Mouse (Mus musculus) heart, postnatal 0 days (tissue): ENCODE data around the gene Grrp1. TPM values are rescaled to one million over a fixed set of nuclear protein-coding genes. Genes with fewer than 3 reads are reported as not detected.
A peak's percentile ranks its signal among the peaks of the same experiment; 100 is the strongest.

Source experiments
- ATAC-seq: fragments of 200-750 bp; cut with Nextera tagmentation; 2 replicates; pipeline ENCODE4 v1.8.0; 2017; ENCODE audit warnings: low read depth, moderate number of reproducible peaks, moderate library complexity; ENCODE audit not compliant: insufficient read depth
- DNase-seq: peaks from one replicate; pipeline ENCODE4 v3.0.0-alpha.2; 2016; ENCODE audit warnings: low spot score
- H3K27ac ChIP-seq: fragments of 300-500 bp; sonication (generic); 2 replicates; pipeline ENCODE4 v1.5.1; 2014; ENCODE audit warnings: low read depth, mild to moderate bottlenecking
- H3K27me3 ChIP-seq: fragments of 300-500 bp; sonication (generic); 2 replicates; pipeline ENCODE4 v1.6.1; 2014; ENCODE audit warnings: low read length, mixed read lengths; ENCODE audit not compliant: control insufficient read depth, insufficient read depth
- H3K36me3 ChIP-seq: fragments of 300-500 bp; sonication (generic); replicated peaks from 2 replicates; pipeline ENCODE4 v1.6.1; 2014; ENCODE audit warnings: low read length, mixed read lengths; ENCODE audit not compliant: control insufficient read depth, insufficient read depth
- H3K4me1 ChIP-seq: fragments of 300-500 bp; sonication (generic); 2 replicates; pipeline ENCODE4 v1.6.1; 2014; ENCODE audit warnings: antibody characterized with exemption; ENCODE audit not compliant: control insufficient read depth, insufficient read depth
- H3K4me2 ChIP-seq: fragments of 300-500 bp; sonication (generic); 2 replicates; pipeline ENCODE4 v1.6.1; 2014; ENCODE audit warnings: low read depth, mild to moderate bottlenecking, low read length, moderate library complexity
- H3K4me3 ChIP-seq: fragments of 300-500 bp; sonication (generic); 2 replicates; pipeline ENCODE4 v1.5.1; 2014; ENCODE audit warnings: low read depth, low read length
- H3K9ac ChIP-seq: fragments of 300-500 bp; sonication (generic); replicated peaks from 2 replicates; pipeline ENCODE4 v1.6.1; 2014; ENCODE audit warnings: low read depth, low read length, mixed read lengths
- H3K9me3 ChIP-seq: fragments of 300-500 bp; sonication (generic); replicated peaks from 2 replicates; pipeline ENCODE4 v1.6.1; 2016; ENCODE audit warnings: low read length; ENCODE audit not compliant: control insufficient read depth
- CTCF ChIP-seq: IDR thresholded peaks from 2 replicates; pipeline ENCODE4 v1.5.1; 2016; ENCODE audit warnings: antibody characterized with exemption, control low read depth, low read depth
- EP300 ChIP-seq: IDR thresholded peaks from 2 replicates; pipeline ENCODE4 v1.6.1; 2016; ENCODE audit warnings: antibody characterized with exemption, low read depth
- WGBS: fragments of 180-500 bp; shearing (Covaris S2); extraction: QIAGEN DNeasy Blood & Tissue Kit; methylation state at CpG from one replicate; pipeline ENCODE4 v1.1.7; 2014; 5-methylcytosine and 5-hydroxymethylcytosine counted together
- polyA plus RNA-seq: library from polyadenylated mRNA; unstranded; fragments of >200 nt; fragmentation: Nextera tagmentation; extraction: Ambion mirVana; gene quantifications from 2 replicates; pipeline ENCODE4 v1.2.1, GENCODE M21; 2015
- total RNA-seq: library from RNA; depleted of rRNA; stranded (reverse); fragments of >200 nt; gene quantifications from 2 replicates; pipeline ENCODE4 v1.2.3, GENCODE M21; 2014; ENCODE audit warnings: low replicate concordance

The Grrp1 gene
- total and polyA plus RNA-seq, 2 experiments from 2014 or later, result 6.0 to 26.1 TPM

GRCm38 (mm10) chr4:134265860-134266585, 12.1 kb upstream of the Grrp1 start:
- ATAC-seq, result no peak
- no peaks in the 10 kb centered on the region for H3K27me3 ChIP-seq
- no peaks in the 10 kb centered on the region for H3K4me1 ChIP-seq
- no peak overlapping the region for H3K9ac ChIP-seq
- H3K4me3 ChIP-seq, result no peak overlapping the region
- WGBS, result 57% methylated on average over 9 of the region's 9 CpGs
- H3K27ac ChIP-seq, result no peak overlapping the region
- no peak for DNase-seq
- H3K4me2 ChIP-seq, result no peak overlapping the region
- TF ChIP-seq EP300 (no peak), CTCF (no peak)
- no peaks in the 10 kb centered on the region for H3K36me3 ChIP-seq
- H3K9me3 ChIP-seq, result no peaks in the 10 kb centered on the region

DNA sequence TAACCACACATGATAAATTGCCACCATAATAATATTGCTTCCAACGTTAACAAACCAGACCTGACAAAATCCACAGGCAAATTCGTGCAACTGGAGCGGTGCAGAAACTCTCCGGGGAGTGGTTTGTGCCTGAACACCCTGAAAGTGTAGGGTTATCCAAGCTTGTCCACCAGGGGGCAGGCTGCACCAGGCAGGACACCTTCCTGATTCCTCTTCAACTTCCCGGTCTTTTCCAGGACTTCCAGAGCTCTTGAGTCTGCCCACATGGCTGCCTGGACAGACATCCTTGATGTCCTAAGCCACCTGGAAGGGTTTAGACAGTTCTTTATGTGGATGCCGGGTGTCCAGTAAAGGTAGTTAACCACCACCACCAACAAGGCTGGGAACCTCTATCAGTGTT, 9.3 kb upstream of the Grrp1 start:
- ATAC-seq, result no peak
- TF ChIP-seq CTCF (peak; percentile 68), EP300 (no peak)

DNA sequence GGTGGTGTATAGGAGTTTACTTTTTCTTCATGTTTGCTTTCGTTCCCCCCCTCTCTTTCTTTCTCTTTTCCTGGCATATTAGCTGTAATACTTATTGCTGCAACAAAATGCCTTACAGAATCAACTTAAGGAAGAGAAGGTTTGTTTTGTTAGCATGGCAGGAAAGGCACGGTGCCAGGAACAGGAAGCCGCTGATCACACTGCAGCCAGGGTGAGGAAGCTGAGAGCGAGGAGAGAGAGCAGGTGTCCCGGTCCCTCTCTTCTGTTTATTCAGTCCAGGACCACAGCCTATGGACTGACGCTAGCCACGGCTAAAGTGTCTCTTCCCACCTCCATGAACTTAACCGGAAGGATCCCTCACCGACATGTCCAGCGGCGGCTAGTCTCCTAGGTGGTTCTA, 4.4 kb upstream of the Grrp1 start:
- ATAC-seq (no peak), DNase-seq (no peak)
- H3K4me2 ChIP-seq, result no peak overlapping the region
- H3K36me3 ChIP-seq, result no peaks in the 10 kb centered on the region
- H3K9ac ChIP-seq, result no peak overlapping the region
- H3K27ac ChIP-seq, result no peak overlapping the region
- H3K4me3 ChIP-seq, result no peak overlapping the region
- no peaks in the 10 kb centered on the region for H3K9me3 ChIP-seq
- 60% methylated on average over 11 of the region's 11 CpGs for WGBS
- TF ChIP-seq CTCF (no peak), EP300 (no peak)
- peaks cover 11% of the 10 kb centered on the region for H3K4me1 ChIP-seq
- H3K27me3 ChIP-seq, result peaks cover 7% of the 10 kb centered on the region; the same call in 1 of the 2 replicates

More for the DNA sequence above, 9.3 kb upstream of the Grrp1 start:
- no peaks in the 10 kb centered on the region for H3K9me3 ChIP-seq
- H3K4me1 ChIP-seq, result no peaks in the 10 kb centered on the region
- no peaks in the 10 kb centered on the region for H3K36me3 ChIP-seq
- H3K27me3 ChIP-seq, result no peaks in the 10 kb centered on the region
- H3K9ac ChIP-seq, result no peak overlapping the region
- DNase-seq, result no peak
- no peak overlapping the region for H3K27ac ChIP-seq
- no peak overlapping the region for H3K4me3 ChIP-seq
- WGBS, result 27% methylated on average over 6 of the region's 6 CpGs
- H3K4me2 ChIP-seq, result no peak overlapping the region

- H3K36me3 ChIP-seq, result no peaks in the 10 kb centered on the region
- no peak overlapping the region for H3K4me3 ChIP-seq
- DNase-seq (no peak), ATAC-seq (no peak)
- H3K27me3 ChIP-seq, result peaks cover 16% of the 10 kb centered on the region; the same call in 1 of the 2 replicates
- H3K9ac ChIP-seq, result no peak overlapping the region
- no peaks in the 10 kb centered on the region for H3K9me3 ChIP-seq
- 33% methylated on average over 11 of the region's 11 CpGs for WGBS
- TF ChIP-seq EP300 (no peak), CTCF (no peak)
- H3K4me2 ChIP-seq, result peak overlapping the region; percentile 16; the same call in 1 of the 2 replicates
- H3K27ac ChIP-seq, result peak overlapping the region; percentile 65
- H3K4me1 ChIP-seq, result peaks cover 11% of the 10 kb centered on the region
Measured at GRCm38 (mm10) chr4:134257198-134258009, 3.5 kb upstream of the Grrp1 start.

- peaks cover 15% of the 10 kb centered on the region for H3K4me1 ChIP-seq
- H3K36me3 ChIP-seq, result no peaks in the 10 kb centered on the region
- peak overlapping the region; percentile 65 for H3K27ac ChIP-seq
- H3K27me3 ChIP-seq, result peaks cover 23% of the 10 kb centered on the region
- ATAC-seq, result peak; percentile 33
- H3K4me2 ChIP-seq, result peak overlapping the region; percentile 16; the same call in 1 of the 2 replicates
- H3K9me3 ChIP-seq, result no peaks in the 10 kb centered on the region
- 12% methylated on average over 19 of the region's 19 CpGs for WGBS
- H3K9ac ChIP-seq, result no peak overlapping the region
- no peak for DNase-seq
- TF ChIP-seq CTCF (no peak), EP300 (0 out of 2 replicates have a peak, but pooled peaks have one; percentile 22)
- H3K4me3 ChIP-seq, result no peak overlapping the region
Measured at GRCm38 (mm10) chr4:134256407-134257197, 2.7 kb upstream of the Grrp1 start.
